Mouse (Mus musculus) CH12.LX (cell line): ENCODE measurements around the gene Defb22. TPM values are rescaled to one million over a fixed set of nuclear protein-coding genes. Genes with fewer than 3 reads are reported as not detected.

ENCODE experiments used
- DNase-seq: peaks from one replicate; pipeline ENCODE4 v3.0.0-alpha.2; 2013; ENCODE audit errors: extremely low read depth
- H3K27ac ChIP-seq: 2 replicates; pipeline ENCODE4 v1.5.1; 2012; ENCODE audit warnings: low read depth, mild to moderate bottlenecking, control low read depth, moderate library complexity; ENCODE audit not compliant: insufficient read depth
- H3K27me3 ChIP-seq: replicated peaks from 2 replicates; pipeline ENCODE3; 2012; ENCODE audit warnings: inconsistent platforms
- H3K36me3 ChIP-seq, 2 experiments: replicated peaks in 1 of 2; 2 replicates each; pipeline versions ENCODE3 to v1.6.1; 2012; ENCODE audit warnings: inconsistent platforms in 1 of 2, low read length in 1 of 2, mild to moderate bottlenecking in 1 of 2, mixed read lengths in 1 of 2, moderate library complexity in 1 of 2; ENCODE audit not compliant: control insufficient read depth in 1 of 2, insufficient read depth in 1 of 2
- H3K4me1 ChIP-seq, 2 experiments: 2 replicates each; pipeline ENCODE4 v1.6.1; 2012; ENCODE audit warnings: inconsistent platforms in 1 of 2, moderate library complexity in 1 of 2; ENCODE audit not compliant: insufficient read depth in 2 of 2, control insufficient read depth in 1 of 2
- H3K4me2 ChIP-seq: 2 replicates; pipeline ENCODE4 v1.6.1; 2012; ENCODE audit warnings: low read depth, mild to moderate bottlenecking, control low read depth; ENCODE audit not compliant: poor library complexity, insufficient read depth, severe bottlenecking
- H3K4me3 ChIP-seq, 3 experiments: fragments of 150-350 bp in 1 of 3; sonication (generic) in 1 of 3; replicated peaks in 1 of 3; 2 replicates each; pipeline versions ENCODE3 to v1.5.1; 2011 to 2012; ENCODE audit warnings: low read depth in 2 of 3, low read length in 2 of 3, mild to moderate bottlenecking in 2 of 3, moderate library complexity in 2 of 3, control low read depth in 1 of 3, improper control_type of control experiment in 1 of 3, inconsistent platforms in 1 of 3, mixed read lengths in 1 of 3; ENCODE audit not compliant: poor library complexity in 1 of 3
- H3K79me2 ChIP-seq: replicated peaks from 2 replicates; pipeline ENCODE4 v1.6.1; 2012; ENCODE audit warnings: mild to moderate bottlenecking, moderate library complexity; ENCODE audit not compliant: control insufficient read depth, poor library complexity, insufficient read depth, severe bottlenecking; ENCODE audit errors: extremely low read depth
- H3K9ac ChIP-seq: 2 replicates; pipeline ENCODE4 v1.6.1; 2012; ENCODE audit warnings: low read depth, mild to moderate bottlenecking, control low read depth, moderate library complexity; ENCODE audit not compliant: insufficient read depth
- H3K9me3 ChIP-seq: replicated peaks from 2 replicates; pipeline ENCODE3; 2012; ENCODE audit warnings: low read length, inconsistent platforms, mixed read lengths
- CHD1 ChIP-seq: IDR thresholded peaks from 2 replicates; pipeline ENCODE4 v1.6.1; 2012; ENCODE audit warnings: low read depth, low read length, improper control_type of control experiment, inconsistent platforms
- CHD2 ChIP-seq: IDR thresholded peaks from 2 replicates; pipeline ENCODE4 v1.6.1; 2011; ENCODE audit warnings: low read length, improper control_type of control experiment
- CTCF ChIP-seq, 2 experiments: IDR thresholded peaks in 1 of 2; conservative IDR thresholded peaks in 1 of 2; 2 replicates each; pipeline ENCODE4 v1.5.1; 2011 to 2012; ENCODE audit warnings: low read depth in 2 of 2, low read length in 2 of 2, improper control_type of control experiment in 1 of 2, inconsistent platforms in 1 of 2, mild to moderate bottlenecking in 1 of 2, moderate library complexity in 1 of 2
- E2F4 ChIP-seq: IDR thresholded peaks from 2 replicates; pipeline ENCODE4 v1.6.1; 2011; ENCODE audit warnings: low read depth, low read length, improper control_type of control experiment; ENCODE audit not compliant: insufficient replicate concordance
- ELF1 ChIP-seq: IDR thresholded peaks from 2 replicates; pipeline ENCODE4 v1.6.1; 2014; ENCODE audit warnings: low read depth, mild to moderate bottlenecking, inconsistent platforms, low read length, improper control_type of control experiment
- EP300 ChIP-seq: IDR thresholded peaks from 2 replicates; pipeline ENCODE4 v1.6.1; 2011; ENCODE audit warnings: low read length, improper control_type of control experiment
- JUND ChIP-seq: conservative IDR thresholded peaks from 2 replicates; pipeline ENCODE4 v1.6.1; 2011; ENCODE audit warnings: low read depth, low read length, improper control_type of control experiment
- MAZ ChIP-seq: IDR thresholded peaks from 2 replicates; pipeline ENCODE4 v1.6.1; 2012; ENCODE audit warnings: low read depth, mild to moderate bottlenecking, inconsistent platforms, low read length, improper control_type of control experiment, moderate library complexity
- MXI1 ChIP-seq: IDR thresholded peaks from 2 replicates; pipeline ENCODE4 v1.6.1; 2011; ENCODE audit warnings: mild to moderate bottlenecking, low read depth, low read length, improper control_type of control experiment
- NELFE ChIP-seq: IDR thresholded peaks from 2 replicates; pipeline ENCODE4 v1.6.1; 2011; ENCODE audit warnings: low read depth, low read length, improper control_type of control experiment
- PAX5 ChIP-seq: IDR thresholded peaks from 2 replicates; pipeline ENCODE4 v1.6.1; 2012; ENCODE audit warnings: low read length, inconsistent platforms, mixed read lengths
- POLR2A ChIP-seq: IDR thresholded peaks from 2 replicates; pipeline ENCODE4 v1.6.1; 2011; ENCODE audit warnings: low read depth, mild to moderate bottlenecking, improper control_type of control experiment, low read length
- POLR2AphosphoS2 ChIP-seq: IDR thresholded peaks from 2 replicates; pipeline ENCODE4 v1.6.1; 2011; ENCODE audit warnings: low read depth, low read length, improper control_type of control experiment
- RCOR1 ChIP-seq: conservative IDR thresholded peaks from 2 replicates; pipeline ENCODE4 v1.6.1; 2012; ENCODE audit warnings: low read depth, mild to moderate bottlenecking, inconsistent platforms, low read length, improper control_type of control experiment
- ZC3H11A ChIP-seq: IDR thresholded peaks from 2 replicates; pipeline ENCODE4 v1.6.1; 2012; ENCODE audit warnings: low read depth, mild to moderate bottlenecking, inconsistent platforms, low read length, improper control_type of control experiment
- ZKSCAN1 ChIP-seq: IDR thresholded peaks from 2 replicates; pipeline ENCODE4 v1.6.1; 2012; ENCODE audit warnings: low read depth, inconsistent platforms, low read length, improper control_type of control experiment, borderline replicate concordance
- ZMIZ1 ChIP-seq: IDR thresholded peaks from 2 replicates; pipeline ENCODE4 v1.6.1; 2012; ENCODE audit warnings: low read depth, mild to moderate bottlenecking, inconsistent platforms, low read length, improper control_type of control experiment
- dilution Hi-C: fragments of 300-500 bp; cut with MboI; formaldehyde crosslinking; loops from 2 replicates; pipeline ENCODE4 v1.14.3; 2020; ENCODE audit warnings: low sequenced_read_pairs; ENCODE audit not compliant: extremely low pct_unique_long_range_greater_than_20kb, extremely low pct_ligation_motif_present
- in situ Hi-C: fragments of 300-500 bp; cut with MboI; formaldehyde crosslinking; loops from 3 replicates; pipeline ENCODE4 v1.14.3; 2019; ENCODE audit warnings: low sequenced_read_pairs, low pct_ligation_motif_present, low pct_unique_long_range_greater_than_20kb, mixed read lengths
- polyA plus RNA-seq: library from polyadenylated mRNA; unstranded; fragments of >175 nt; gene quantifications from 2 replicates; pipeline ENCODE4 v1.2.1, GENCODE M21; 2012; ENCODE audit warnings: low read depth; ENCODE audit not compliant: insufficient read length
- total RNA-seq, 2 experiments: library from RNA; depleted of rRNA; stranded (reverse); fragments of 300-350 nt in 1 of 2; fragments of >200 nt in 1 of 2; gene quantifications; 2 replicates each; pipeline ENCODE4 v1.2.3; 2012 to 2014

Gene Defb22
- not detected in 2 replicates for total RNA-seq (2012; rRNA removed)
- total RNA-seq (2014; rRNA removed): not detected in 2 replicates
- not detected in 2 replicates for polyA plus RNA-seq

- Histone ChIP-seq H3K4me3 (no peak within 1 kb of the TSS), H3K27ac (no peak within 1 kb of the TSS), H3K4me1 (no peaks in the 10 kb centered on the region), H3K79me2 (no peaks in the 10 kb centered on the region), H3K9ac (no peak within 1 kb of the TSS), H3K27me3 (peaks cover 20% of the 10 kb centered on the region), H3K4me2 (no peak within 1 kb of the TSS), H3K36me3 (no peaks in the 10 kb centered on the region), H3K9me3 (peaks cover 3% of the 10 kb centered on the region)
- no peak for TF ChIP-seq E2F4
- no peak for TF ChIP-seq EP300
- no peak for TF ChIP-seq POLR2AphosphoS2
- TF ChIP-seq NELFE: no peak
- no peak for TF ChIP-seq PAX5
- TF ChIP-seq JUND: no peak
- no peak for TF ChIP-seq CHD2
- no peak for TF ChIP-seq MXI1
- no peak for TF ChIP-seq ELF1
- DNase-seq: no peak
- in situ Hi-C loops: no loop called here
- dilution Hi-C loops: no loop called here
These were observed at the start of gene Defb22 for GRCm38 (mm10) chr2:152490038-152490437. Gene Defb22 (minus strand): TSS chr2:152490138.

DNA sequence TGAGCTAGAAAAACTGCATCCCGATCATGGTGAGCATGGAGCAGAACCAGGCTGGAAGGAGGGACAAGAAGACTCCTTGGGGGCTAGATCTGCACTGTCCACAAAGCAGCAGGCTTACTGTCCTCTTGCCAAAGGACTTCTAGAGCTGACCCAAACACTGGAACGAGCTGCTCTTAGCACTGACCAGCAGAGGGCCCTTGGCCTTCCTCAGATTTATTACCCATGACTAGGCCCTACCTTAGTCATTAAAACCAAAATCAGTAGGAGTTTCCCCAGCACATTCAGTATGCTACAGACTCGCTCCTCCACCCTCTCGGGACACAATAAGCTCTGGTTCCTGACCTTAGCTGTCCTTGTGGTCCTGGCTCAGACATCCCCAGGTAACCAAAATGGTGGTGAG lies 28.0 kb upstream of the Defb22 start, which contains the start of gene Defb28:
Defb28 (plus strand) TSS at position 275 of the 400 bp plus-strand sequence.
- Histone ChIP-seq H3K36me3 (no peaks in the 10 kb centered on the region), H3K79me2 (no peaks in the 10 kb centered on the region), H3K4me1 (no peaks in the 10 kb centered on the region; a peak in 1 of 4 replicates), H3K4me3 (no peak within 1 kb of the TSS), H3K9me3 (no peaks in the 10 kb centered on the region), H3K4me2 (no peak within 1 kb of the TSS), H3K27me3 (peaks cover 51% of the 10 kb centered on the region), H3K27ac (no peak within 1 kb of the TSS), H3K9ac (no peak within 1 kb of the TSS)
- in situ Hi-C loops (no loop called here), dilution Hi-C loops (no loop called here)
- TF ChIP-seq ZC3H11A: no peak
- TF ChIP-seq NELFE: no peak
- no peak for TF ChIP-seq POLR2A
- peak in 1 of 2 experiments; percentile 15; a peak in 1 of 4 replicates for TF ChIP-seq CTCF (conservative IDR thresholded peaks at IDR 0.05 in 1 of 2, IDR thresholded peaks at IDR 0.05 in 1 of 2; ENCODE audit: low read depth in 2 of 2, low read length in 2 of 2)
- no peak for DNase-seq

- Histone ChIP-seq H3K79me2 (no peaks in the 10 kb centered on the region), H3K27ac (no peak overlapping the region), H3K27me3 (peaks cover 52% of the 10 kb centered on the region), H3K9ac (no peak overlapping the region), H3K4me2 (no peak overlapping the region), H3K36me3 (no peaks in the 10 kb centered on the region), H3K4me3 (no peak overlapping the region), H3K4me1 (no peaks in the 10 kb centered on the region; a peak in 1 of 4 replicates), H3K9me3 (no peaks in the 10 kb centered on the region)
- dilution Hi-C loops (no loop called here), in situ Hi-C loops (no loop called here)
- TF ChIP-seq CHD1 (no peak), RCOR1 (no peak), ZMIZ1 (no peak), MXI1 (no peak), MAZ (no peak), ZKSCAN1 (no peak)
- no peak for DNase-seq
These were observed 26.1 kb upstream of the Defb22 start for GRCm38 (mm10) chr2:152516084-152516483.
